Mouse (Mus musculus): ENCODE measurements around the gene Ube2v1.

The Ube2v1 gene

GRCm38 (mm10) chr2:167594444-167594934 lies 37.4 kb downstream of the Ube2v1 start:
- in situ Hi-C loops (cut with MboI, MseI) = no loop called here

- in situ Hi-C loops (cut with MboI, MseI) = no loop called here
These were observed 38.2 kb downstream of the Ube2v1 start for GRCm38 (mm10) chr2:167593551-167594250.

GRCm38 (mm10) chr2:167588774-167589577 lies 42.9 kb downstream of the Ube2v1 start:
- in situ Hi-C loops (cut with MboI, MseI) = no loop called here

- in situ Hi-C loops (cut with MboI, MseI) = no loop called here
These were observed 44.9 kb downstream of the Ube2v1 start for GRCm38 (mm10) chr2:167586976-167587375.

GRCm38 (mm10) chr2:167586041-167586440 lies 45.9 kb downstream of the Ube2v1 start:
- in situ Hi-C loops (cut with MboI, MseI) = no loop called here

- in situ Hi-C loops (cut with MboI, MseI) = no loop called here
These were observed 46.6 kb downstream of the Ube2v1 start for GRCm38 (mm10) chr2:167585273-167585672.

GRCm38 (mm10) chr2:167583161-167583952 lies 48.5 kb downstream of the Ube2v1 start:
- in situ Hi-C loops (cut with MboI, MseI) = no loop called here

GRCm38 (mm10) chr2:167578521-167578920 lies 53.4 kb downstream of the Ube2v1 start:
- in situ Hi-C loops (cut with MboI, MseI) = no loop called here

GRCm38 (mm10) chr2:167577186-167577785 lies 54.6 kb downstream of the Ube2v1 start:
- in situ Hi-C loops (cut with MboI, MseI) = no loop called here

GRCm38 (mm10) chr2:167576121-167576620 lies 55.7 kb downstream of the Ube2v1 start:
- in situ Hi-C loops (cut with MboI, MseI) = no loop called here

- in situ Hi-C loops (cut with MboI, MseI) = no loop called here
These were observed 56.3 kb downstream of the Ube2v1 start for GRCm38 (mm10) chr2:167575581-167575980.

- in situ Hi-C loops (cut with MboI, MseI) = no loop called here
These were observed 57.1 kb downstream of the Ube2v1 start for GRCm38 (mm10) chr2:167574814-167575213.

GRCm38 (mm10) chr2:167571442-167572220 lies 60.3 kb downstream of the Ube2v1 start:
- in situ Hi-C loops (cut with MboI, MseI) = no loop called here

- in situ Hi-C loops (cut with MboI, MseI) = no loop called here
These were observed 61.1 kb downstream of the Ube2v1 start for GRCm38 (mm10) chr2:167570815-167571214.

- in situ Hi-C loops (cut with MboI, MseI) = no loop called here
These were observed 61.8 kb downstream of the Ube2v1 start for GRCm38 (mm10) chr2:167569934-167570651.

- in situ Hi-C loops (cut with MboI, MseI) = no loop called here
These were observed 63.8 kb downstream of the Ube2v1 start for GRCm38 (mm10) chr2:167568112-167568511.

GRCm38 (mm10) chr2:167565682-167566081 lies 66.2 kb downstream of the Ube2v1 start:
- in situ Hi-C loops (cut with MboI, MseI) = no loop called here

GRCm38 (mm10) chr2:167565312-167565656 lies 66.6 kb downstream of the Ube2v1 start:
- in situ Hi-C loops (cut with MboI, MseI) = no loop called here

- in situ Hi-C loops (cut with MboI, MseI) = no loop called here
These were observed 67.2 kb downstream of the Ube2v1 start for GRCm38 (mm10) chr2:167564551-167565311.

All from T-helper 2 cell (primary cell).